Mouse (Mus musculus): ENCODE measurements around the gene Unc5a. TPM values are rescaled to one million over a fixed set of nuclear protein-coding genes. Genes with fewer than 3 reads are reported as not detected.

Gene Unc5a
- polyA plus RNA-seq, 2 experiments, result 2.2 to 3.3 TPM

GRCm38 (mm10) chr13:55013702-55014344 is 64.6 kb downstream of the Unc5a start:
- no peak for TF ChIP-seq POLR2A (IDR thresholded peaks at IDR 0.05; ENCODE audit: borderline replicate concordance, extremely low read depth, insufficient read depth, insufficient read length)
- H3K27me3 ChIP-seq (ENCODE audit: control insufficient read depth, insufficient read depth, low read length), result no peaks in the 10 kb centered on the region
- ATAC-seq (ENCODE audit: low FRiP score, low read depth), result no peak
- H3K9me3 ChIP-seq (ENCODE audit: control insufficient read depth, low read length), result no peaks in the 10 kb centered on the region
- no peak overlapping the region for H3K4me2 ChIP-seq (replicated peaks; ENCODE audit: low read depth, low read length, severe bottlenecking)
- no peak overlapping the region for H3K4me3 ChIP-seq (replicated peaks; ENCODE audit: low read length)
- H3K9ac ChIP-seq (ENCODE audit: low read depth, low read length, severe bottlenecking), result no peak overlapping the region
- no peak overlapping the region for H3K27ac ChIP-seq (replicated peaks; ENCODE audit: low read depth, low read length)
- no peaks in the 10 kb centered on the region; the same call in 1 of the 2 replicates for H3K4me1 ChIP-seq (ENCODE audit: control insufficient read depth, insufficient read depth, low read length)
- H3K36me3 ChIP-seq (ENCODE audit: control insufficient read depth, insufficient read depth, low read length), result no peaks in the 10 kb centered on the region
- DNase-seq (ENCODE audit: low spot score), result no peak
- WGBS, result 34% methylated on average over 9 of the region's 9 CpGs

- Histone ChIP-seq H3K9me3 (ENCODE audit: control insufficient read depth, low read length) (no peaks in the 10 kb centered on the region), H3K4me3 (replicated peaks; ENCODE audit: low read length) (no peak overlapping the region), H3K9ac (ENCODE audit: low read depth, low read length, severe bottlenecking) (no peak overlapping the region), H3K4me2 (replicated peaks; ENCODE audit: low read depth, low read length, severe bottlenecking) (no peak overlapping the region), H3K4me1 (ENCODE audit: control insufficient read depth, insufficient read depth, low read length) (no peaks in the 10 kb centered on the region; the same call in 1 of the 2 replicates), H3K27ac (replicated peaks; ENCODE audit: low read depth, low read length) (no peak overlapping the region), H3K27me3 (ENCODE audit: control insufficient read depth, insufficient read depth, low read length) (no peaks in the 10 kb centered on the region), H3K36me3 (ENCODE audit: control insufficient read depth, insufficient read depth, low read length) (no peaks in the 10 kb centered on the region)
- WGBS, result 69% methylated on average over 9 of the region's 9 CpGs
- no peak for DNase-seq (ENCODE audit: low spot score)
- no peak for ATAC-seq (ENCODE audit: low FRiP score, low read depth)
- TF ChIP-seq POLR2A (IDR thresholded peaks at IDR 0.05; ENCODE audit: borderline replicate concordance, extremely low read depth, insufficient read depth, insufficient read length), result no peak
Observed at GRCm38 (mm10) chr13:55014451-55014850, 65.2 kb downstream of the Unc5a start.

GRCm38 (mm10) chr13:55017154-55017897 is 68.1 kb downstream of the Unc5a start:
- Histone ChIP-seq H3K4me3 (replicated peaks; ENCODE audit: low read length) (no peak overlapping the region), H3K27ac (replicated peaks; ENCODE audit: low read depth, low read length) (no peak overlapping the region), H3K9me3 (ENCODE audit: control insufficient read depth, low read length) (no peaks in the 10 kb centered on the region), H3K4me2 (replicated peaks; ENCODE audit: low read depth, low read length, severe bottlenecking) (no peak overlapping the region), H3K9ac (ENCODE audit: low read depth, low read length, severe bottlenecking) (no peak overlapping the region), H3K4me1 (ENCODE audit: control insufficient read depth, insufficient read depth, low read length) (no peaks in the 10 kb centered on the region; the same call in 1 of the 2 replicates), H3K36me3 (ENCODE audit: control insufficient read depth, insufficient read depth, low read length) (no peaks in the 10 kb centered on the region), H3K27me3 (ENCODE audit: control insufficient read depth, insufficient read depth, low read length) (no peaks in the 10 kb centered on the region)
- DNase-seq (ENCODE audit: low spot score) (no peak), ATAC-seq (ENCODE audit: low FRiP score, low read depth) (no peak)
- no peak for TF ChIP-seq POLR2A (IDR thresholded peaks at IDR 0.05; ENCODE audit: borderline replicate concordance, extremely low read depth, insufficient read depth, insufficient read length)
- WGBS, result 81% methylated on average over 12 of the region's 12 CpGs

- H3K9ac ChIP-seq (ENCODE audit: low read depth, low read length, severe bottlenecking), result no peak overlapping the region
- no peaks in the 10 kb centered on the region for H3K27me3 ChIP-seq (ENCODE audit: control insufficient read depth, insufficient read depth, low read length)
- ATAC-seq (ENCODE audit: low FRiP score, low read depth), result no peak
- no peak for TF ChIP-seq POLR2A (IDR thresholded peaks at IDR 0.05; ENCODE audit: borderline replicate concordance, extremely low read depth, insufficient read depth, insufficient read length)
- no peaks in the 10 kb centered on the region for H3K36me3 ChIP-seq (ENCODE audit: control insufficient read depth, insufficient read depth, low read length)
- no peaks in the 10 kb centered on the region for H3K9me3 ChIP-seq (ENCODE audit: control insufficient read depth, low read length)
- 75% methylated on average over 8 of the region's 8 CpGs for WGBS
- no peak overlapping the region for H3K4me3 ChIP-seq (replicated peaks; ENCODE audit: low read length)
- no peak for DNase-seq (ENCODE audit: low spot score)
- no peak overlapping the region for H3K4me2 ChIP-seq (replicated peaks; ENCODE audit: low read depth, low read length, severe bottlenecking)
- H3K27ac ChIP-seq (replicated peaks; ENCODE audit: low read depth, low read length), result no peak overlapping the region
- no peaks in the 10 kb centered on the region for H3K4me1 ChIP-seq (ENCODE audit: control insufficient read depth, insufficient read depth, low read length)
Observed at GRCm38 (mm10) chr13:55017898-55018599, 68.8 kb downstream of the Unc5a start.

GRCm38 (mm10) chr13:55018700-55019099 is 69.5 kb downstream of the Unc5a start:
- 84% methylated on average over 9 of the region's 9 CpGs for WGBS
- ATAC-seq (ENCODE audit: low FRiP score, low read depth) (no peak), DNase-seq (ENCODE audit: low spot score) (no peak)
- no peak for TF ChIP-seq POLR2A (IDR thresholded peaks at IDR 0.05; ENCODE audit: borderline replicate concordance, extremely low read depth, insufficient read depth, insufficient read length)
- Histone ChIP-seq H3K27me3 (ENCODE audit: control insufficient read depth, insufficient read depth, low read length) (no peaks in the 10 kb centered on the region), H3K4me3 (replicated peaks; ENCODE audit: low read length) (no peak overlapping the region), H3K9ac (ENCODE audit: low read depth, low read length, severe bottlenecking) (no peak overlapping the region), H3K36me3 (ENCODE audit: control insufficient read depth, insufficient read depth, low read length) (no peaks in the 10 kb centered on the region), H3K4me2 (replicated peaks; ENCODE audit: low read depth, low read length, severe bottlenecking) (no peak overlapping the region), H3K4me1 (ENCODE audit: control insufficient read depth, insufficient read depth, low read length) (no peaks in the 10 kb centered on the region), H3K27ac (replicated peaks; ENCODE audit: low read depth, low read length) (no peak overlapping the region), H3K9me3 (ENCODE audit: control insufficient read depth, low read length) (no peaks in the 10 kb centered on the region)

Measured in limb, embryonic 14.5 days (tissue).